Mouse (Mus musculus) MEL (cell line): Measurements from ENCODE around the gene Cntrl. TPM values are rescaled to one million over a fixed set of nuclear protein-coding genes. Genes with fewer than 3 reads are reported as not detected.
A peak's percentile ranks its signal among the peaks of the same experiment; 100 is the strongest.

Experiments used
- DNase-seq: peaks from one replicate; pipeline ENCODE4 v3.0.0; 2011; ENCODE audit warnings: low read depth, low spot score
- H3K27ac ChIP-seq: 2 replicates; pipeline ENCODE4 v1.5.1; 2012; ENCODE audit warnings: low read depth, mild to moderate bottlenecking, control low read depth, low read length, moderate library complexity; ENCODE audit not compliant: control insufficient read depth
- H3K27me3 ChIP-seq, 2 experiments: fragments of 150-350 bp in 1 of 2; sonication (generic) in 1 of 2; 2 replicates each; pipeline ENCODE4 v1.6.1; 2012; ENCODE audit warnings: low read length in 2 of 2, mild to moderate bottlenecking in 2 of 2, improper control_type of control experiment in 1 of 2, moderate library complexity in 1 of 2; ENCODE audit not compliant: insufficient read depth in 2 of 2, control insufficient read depth in 1 of 2
- H3K36me3 ChIP-seq, 2 experiments: 2 replicates each; pipeline ENCODE4 v1.6.1; 2012 to 2014; ENCODE audit warnings: low read length in 2 of 2, improper control_type of control experiment in 1 of 2, inconsistent platforms in 1 of 2, mild to moderate bottlenecking in 1 of 2; ENCODE audit not compliant: insufficient read depth in 2 of 2, control insufficient read depth in 1 of 2
- H3K4me1 ChIP-seq, 2 experiments: fragments of 150-350 bp in 1 of 2; sonication (generic) in 1 of 2; 2 replicates each; pipeline ENCODE4 v1.6.1; 2012; ENCODE audit warnings: low read length in 2 of 2, improper control_type of control experiment in 1 of 2, mild to moderate bottlenecking in 1 of 2; ENCODE audit not compliant: insufficient read depth in 2 of 2, control insufficient read depth in 1 of 2
- H3K4me3 ChIP-seq, 2 experiments: fragments of 150-350 bp in 1 of 2; sonication (generic) in 1 of 2; 2 replicates each; pipeline ENCODE4 v1.5.1; 2012; ENCODE audit warnings: low read depth in 2 of 2, low read length in 2 of 2, mild to moderate bottlenecking in 2 of 2, moderate library complexity in 2 of 2, control low read depth in 1 of 2, improper control_type of control experiment in 1 of 2; ENCODE audit not compliant: control insufficient read depth in 1 of 2, insufficient read depth in 1 of 2
- H3K79me2 ChIP-seq: 2 replicates; pipeline ENCODE4 v1.6.1; 2012; ENCODE audit warnings: mild to moderate bottlenecking, low read length, moderate library complexity; ENCODE audit not compliant: control insufficient read depth, poor library complexity, insufficient read depth
- H3K9ac ChIP-seq: 2 replicates; pipeline ENCODE4 v1.6.1; 2012; ENCODE audit warnings: low read depth, mild to moderate bottlenecking, control low read depth, low read length, moderate library complexity; ENCODE audit not compliant: control insufficient read depth, poor library complexity, severe bottlenecking
- H3K9me3 ChIP-seq: fragments of 150-350 bp; sonication (generic); replicated peaks from 2 replicates; pipeline ENCODE4 v1.6.1; 2012; ENCODE audit warnings: mild to moderate bottlenecking, low read length, improper control_type of control experiment, moderate library complexity; ENCODE audit not compliant: insufficient read depth
- BHLHE40 ChIP-seq: IDR thresholded peaks from 2 replicates; pipeline ENCODE4 v1.6.1; 2012; ENCODE audit warnings: low read depth, mild to moderate bottlenecking, inconsistent platforms, low read length, improper control_type of control experiment, borderline replicate concordance
- CTCF ChIP-seq, 3 experiments: IDR thresholded peaks in 2 of 3; conservative IDR thresholded peaks in 1 of 3; 2 replicates each; pipeline ENCODE4 v1.5.1; 2011 to 2012; ENCODE audit warnings: low read length in 3 of 3, low read depth in 2 of 3, mild to moderate bottlenecking in 2 of 3, improper control_type of control experiment in 1 of 3, inconsistent platforms in 1 of 3, mixed read lengths in 1 of 3, moderate library complexity in 1 of 3; ENCODE audit not compliant: control insufficient read depth in 1 of 3, insufficient read depth in 1 of 3, poor library complexity in 1 of 3, severe bottlenecking in 1 of 3
- E2F4 ChIP-seq: IDR thresholded peaks from 2 replicates; pipeline ENCODE4 v1.6.1; 2011; ENCODE audit warnings: low read depth, low read length, improper control_type of control experiment, borderline replicate concordance
- ELF1 ChIP-seq: IDR thresholded peaks from 2 replicates; pipeline ENCODE4 v1.6.1; 2014; ENCODE audit warnings: low read depth, mild to moderate bottlenecking, inconsistent platforms, low read length, improper control_type of control experiment, moderate library complexity
- ETS1 ChIP-seq: IDR thresholded peaks from 2 replicates; pipeline ENCODE4 v1.6.1; 2012; ENCODE audit warnings: low read depth, mild to moderate bottlenecking, inconsistent platforms, low read length, improper control_type of control experiment, moderate library complexity
- GATA1 ChIP-seq: IDR thresholded peaks from 2 replicates; pipeline ENCODE4 v1.6.1; 2011; ENCODE audit warnings: low read depth, low read length, improper control_type of control experiment
- HCFC1 ChIP-seq: IDR thresholded peaks from 2 replicates; pipeline ENCODE4 v1.6.1; 2012; ENCODE audit warnings: low read depth, mild to moderate bottlenecking, inconsistent platforms, low read length, improper control_type of control experiment, moderate library complexity
- JUND ChIP-seq: IDR thresholded peaks from 2 replicates; pipeline ENCODE4 v1.6.1; 2011; ENCODE audit warnings: low read depth, mild to moderate bottlenecking, improper control_type of control experiment, low read length
- KAT2A ChIP-seq: conservative IDR thresholded peaks from 2 replicates; pipeline ENCODE4 v1.6.1; 2012; ENCODE audit warnings: low read depth, low read length, improper control_type of control experiment, inconsistent platforms
- MAFK ChIP-seq: IDR thresholded peaks from 2 replicates; pipeline ENCODE4 v1.6.1; 2011; ENCODE audit warnings: low read depth, mild to moderate bottlenecking, low read length, improper control_type of control experiment, borderline replicate concordance
- MAX ChIP-seq: IDR thresholded peaks from 2 replicates; pipeline ENCODE4 v1.6.1; 2011; ENCODE audit warnings: low read length, improper control_type of control experiment
- MEF2A ChIP-seq: IDR thresholded peaks from 2 replicates; pipeline ENCODE4 v1.6.1; 2014; ENCODE audit warnings: low read depth, mild to moderate bottlenecking, inconsistent platforms, low read length, improper control_type of control experiment; ENCODE audit not compliant: poor library complexity, insufficient replicate concordance, severe bottlenecking; ENCODE audit errors: extremely low read depth
- MYC ChIP-seq: IDR thresholded peaks from 2 replicates; pipeline ENCODE4 v1.6.1; 2011; ENCODE audit warnings: low read depth, mild to moderate bottlenecking, low read length, improper control_type of control experiment, moderate library complexity
- POLR2AphosphoS5 ChIP-seq: IDR thresholded peaks from 2 replicates; pipeline ENCODE4 v1.6.1; 2012; ENCODE audit warnings: low read depth, borderline replicate concordance, mild to moderate bottlenecking, inconsistent platforms, low read length, moderate library complexity, mixed read lengths
- RAD21 ChIP-seq: IDR thresholded peaks from 2 replicates; pipeline ENCODE4 v1.6.1; 2011; ENCODE audit warnings: mild to moderate bottlenecking, low read depth, low read length, improper control_type of control experiment
- SIN3A ChIP-seq: IDR thresholded peaks from 2 replicates; pipeline ENCODE4 v1.6.1; 2012; ENCODE audit warnings: low read length, improper control_type of control experiment, inconsistent platforms
- SMC3 ChIP-seq: IDR thresholded peaks from 2 replicates; pipeline ENCODE4 v1.6.1; 2011; ENCODE audit warnings: low read depth, low read length, improper control_type of control experiment
- TAL1 ChIP-seq: IDR thresholded peaks from 2 replicates; pipeline ENCODE4 v1.6.1; 2012; ENCODE audit warnings: mild to moderate bottlenecking, inconsistent platforms, low read length, moderate library complexity, mixed read lengths
- TBP ChIP-seq: IDR thresholded peaks from 2 replicates; pipeline ENCODE4 v1.8.0; 2011; ENCODE audit warnings: low read depth, low read length, improper control_type of control experiment
- TCF12 ChIP-seq: IDR thresholded peaks from 2 replicates; pipeline ENCODE4 v1.6.1; 2014; ENCODE audit warnings: low read depth, mild to moderate bottlenecking, inconsistent platforms, low read length, improper control_type of control experiment, moderate library complexity
- UBTF ChIP-seq: IDR thresholded peaks from 2 replicates; pipeline ENCODE4 v1.6.1; 2012; ENCODE audit warnings: low read depth, mild to moderate bottlenecking, inconsistent platforms, low read length, improper control_type of control experiment, moderate library complexity, borderline replicate concordance; ENCODE audit not compliant: insufficient read depth
- ZC3H11A ChIP-seq: IDR thresholded peaks from 2 replicates; pipeline ENCODE4 v1.6.1; 2012; ENCODE audit warnings: low read depth, mild to moderate bottlenecking, inconsistent platforms, low read length, improper control_type of control experiment
- ZKSCAN1 ChIP-seq: IDR thresholded peaks from 2 replicates; pipeline ENCODE4 v1.6.1; 2012; ENCODE audit warnings: low read depth, mild to moderate bottlenecking, inconsistent platforms, low read length, improper control_type of control experiment, moderate library complexity
- polyA plus RNA-seq, 2 experiments: library from polyadenylated mRNA; stranded (reverse) in 1 of 2; unstranded in 1 of 2; fragments of >175 nt in 1 of 2; fragments of >200 nt in 1 of 2; gene quantifications; 2 replicates each; pipeline versions ENCODE4 v1.2.1 to v1.2.4; 2012; ENCODE audit warnings: low replicate concordance in 2 of 2, low read depth in 1 of 2; ENCODE audit not compliant: insufficient read length in 2 of 2, insufficient read depth in 1 of 2, missing spikeins in 1 of 2
- total RNA-seq: library from RNA; depleted of rRNA; stranded (reverse); fragments of 300-350 nt; gene quantifications from 2 replicates; pipeline ENCODE4 v1.2.3, GENCODE M21; 2012

The Cntrl gene
- total and polyA plus RNA-seq, 3 experiments = 17.0 to 24.0 TPM; not detected in 1

DNA sequence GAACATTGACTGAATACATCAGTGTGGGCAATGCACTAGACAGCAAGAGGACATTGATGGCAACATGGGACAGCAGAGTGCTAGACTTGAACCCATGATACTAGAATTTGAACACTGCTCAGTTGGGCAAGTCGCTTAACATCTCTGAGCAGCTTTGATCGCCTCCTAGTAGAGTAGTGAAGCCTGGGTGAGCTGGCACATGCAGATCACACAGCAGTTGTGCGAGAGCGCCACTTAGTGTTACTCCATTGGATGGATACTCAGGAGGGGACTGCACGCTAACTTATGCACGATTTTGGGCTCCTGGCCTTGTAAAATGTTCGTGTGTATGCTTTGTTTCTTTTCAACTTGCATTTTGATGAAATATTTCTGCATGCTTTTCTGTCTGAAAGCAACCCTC, 15.4 kb downstream of the Cntrl start:
- Histone ChIP-seq H3K4me3 (no peak overlapping the region), H3K27me3 (no peaks in the 10 kb centered on the region), H3K9me3 (no peaks in the 10 kb centered on the region), H3K4me1 (no peaks in the 10 kb centered on the region), H3K36me3 (peaks cover 0 to 2% of the 10 kb centered on the region in 2 experiments; a peak in 2 of 4 replicates), H3K9ac (no peak overlapping the region), H3K79me2 (no peaks in the 10 kb centered on the region), H3K27ac (no peak overlapping the region)
- no peak for DNase-seq
- peak; percentile 17 for TF ChIP-seq SMC3
- TF ChIP-seq CTCF (IDR thresholded peaks at IDR 0.05 in 2 of 3, conservative IDR thresholded peaks at IDR 0.05 in 1 of 3; ENCODE audit: control insufficient read depth in 1 of 3, insufficient read depth in 1 of 3, low read depth in 2 of 3, low read length in 3 of 3, poor library complexity in 1 of 3, severe bottlenecking in 1 of 3) = peak in 2 of 3 experiments; percentile 12 to 32; a peak in 2 of 6 replicates
- TF ChIP-seq TAL1 = no peak
- TF ChIP-seq RAD21 = peak; percentile 24

DNA sequence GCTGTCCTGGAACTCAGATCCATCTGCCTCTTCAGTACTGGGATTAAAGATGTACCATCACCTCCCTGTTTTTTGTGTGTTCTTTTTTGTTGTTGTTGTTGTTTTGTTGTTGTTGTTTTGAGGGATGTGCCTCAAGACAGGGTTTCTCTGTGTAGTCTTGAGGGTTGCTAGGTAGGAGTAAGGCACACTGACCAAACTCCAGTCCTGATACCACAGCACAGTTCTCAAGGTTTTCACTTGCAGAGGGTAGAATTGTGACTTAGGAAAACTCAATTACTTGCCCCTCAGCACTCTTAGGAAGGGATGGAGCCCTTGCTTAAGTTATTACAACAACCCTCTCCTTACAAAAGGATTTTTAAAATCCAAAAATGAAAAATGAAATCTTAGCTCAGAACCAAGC, 22.2 kb downstream of the Cntrl start:
- Histone ChIP-seq H3K4me1 (no peaks in the 10 kb centered on the region; a peak in 1 of 4 replicates), H3K27ac (no peak overlapping the region), H3K4me3 (peak overlapping the region in 1 of 2 experiments; percentile 71; a peak in 2 of 4 replicates), H3K9me3 (no peaks in the 10 kb centered on the region), H3K79me2 (no peaks in the 10 kb centered on the region; the same call in 1 of the 2 replicates), H3K27me3 (no peaks in the 10 kb centered on the region), H3K36me3 (no peaks in the 10 kb centered on the region; a peak in 1 of 4 replicates), H3K9ac (no peak overlapping the region)
- TF ChIP-seq UBTF (no peak), SMC3 (no peak), BHLHE40 (no peak), KAT2A (no peak), POLR2AphosphoS5 (no peak), TBP (no peak), E2F4 (no peak), ETS1 (no peak), MEF2A (no peak)
- DNase-seq = no peak

DNA sequence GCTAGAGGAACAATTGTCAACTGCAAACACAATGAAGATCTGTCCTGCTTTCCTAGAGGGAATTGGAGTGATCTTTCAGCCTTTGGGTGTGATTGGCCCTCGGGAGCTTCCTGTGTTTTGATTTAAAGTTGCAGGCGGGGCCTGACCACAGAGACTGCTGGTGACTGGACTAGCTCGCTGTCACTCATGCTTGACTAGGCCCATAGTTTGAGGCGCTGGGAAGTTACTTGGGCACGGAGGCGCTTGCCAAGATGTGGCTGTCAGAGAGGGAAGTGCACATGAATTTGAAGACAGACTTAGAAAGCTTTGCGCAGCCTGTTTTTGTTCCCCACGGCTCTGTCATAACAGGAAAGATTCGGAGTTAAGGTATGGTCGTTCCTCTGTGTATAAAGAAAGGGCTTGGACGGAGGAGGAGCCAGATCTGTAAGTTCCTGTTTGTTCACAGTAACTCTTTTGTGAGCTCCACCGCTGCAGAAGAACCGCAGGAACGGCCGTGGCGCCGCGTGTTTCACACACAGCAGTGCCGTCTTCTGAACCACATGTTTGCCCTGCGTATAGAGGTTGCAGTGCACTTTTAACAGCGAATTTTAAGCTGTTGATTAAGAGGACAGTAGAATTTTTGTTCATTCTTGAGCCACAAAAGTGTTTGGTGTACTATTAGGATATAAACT, 22.8 kb downstream of the Cntrl start:
- peak overlapping the region; percentile 89 for H3K27ac ChIP-seq
- no peaks in the 10 kb centered on the region; the same call in 1 of the 2 replicates for H3K79me2 ChIP-seq
- H3K4me1 ChIP-seq = no peaks in the 10 kb centered on the region; a peak in 1 of 4 replicates
- H3K4me3 ChIP-seq = peak overlapping the region; percentile 70 to 71
- H3K36me3 ChIP-seq = peaks cover 0 to under 1% of the 10 kb centered on the region in 2 experiments; a peak in 2 of 4 replicates
- peak overlapping the region; percentile 77 for H3K9ac ChIP-seq
- DNase-seq = peak; percentile 98
- no peaks in the 10 kb centered on the region for H3K27me3 ChIP-seq
- H3K9me3 ChIP-seq = no peaks in the 10 kb centered on the region
- TF ChIP-seq HCFC1 = peak; percentile 65; the same call in 1 of the 2 replicates
- TF ChIP-seq CTCF (IDR thresholded peaks at IDR 0.05 in 2 of 3, conservative IDR thresholded peaks at IDR 0.05 in 1 of 3; ENCODE audit: control insufficient read depth in 1 of 3, insufficient read depth in 1 of 3, low read depth in 2 of 3, low read length in 3 of 3, poor library complexity in 1 of 3, severe bottlenecking in 1 of 3) = no peak
- TF ChIP-seq MAFK = no peak
- no peak for TF ChIP-seq BHLHE40
- peak; percentile 65 for TF ChIP-seq MAX
- peak; percentile 11; the same call in 1 of the 2 replicates for TF ChIP-seq TCF12
- no peak for TF ChIP-seq ZC3H11A
- 0 out of 2 replicates have a peak, but pooled peaks have one; percentile 37 for TF ChIP-seq ETS1
- TF ChIP-seq ZKSCAN1 = no peak
- TF ChIP-seq ELF1 = peak; percentile 72
- peak; percentile 88 for TF ChIP-seq SIN3A
- no peak for TF ChIP-seq GATA1
- TF ChIP-seq MYC = peak; percentile 58
- TF ChIP-seq JUND = no peak
